Mouse (Mus musculus) heart, adult 9 months (tissue): ENCODE measurements around the gene Prrg1.
"Not testable (repeated sequence)": the region's sequence is repeated elsewhere in the genome, so short reads cannot be mapped to it uniquely, and the experiment has no call there.

Experiments
- DNase-seq, 2 experiments: peaks; one replicate each; pipeline ENCODE4 v3.0.0; 2022; ENCODE audit warnings: low spot score in 2 of 2

Prrg1 gene

GRCm38 (mm10) chrX:78583202-78584004 is at the start of gene Prrg1:
Gene Prrg1 (minus strand): TSS chrX:78583896.
- DNase-seq, result peak; percentile 75 to 78

- DNase-seq, result no peak
Measured at GRCm38 (mm10) chrX:78605814-78606213, 22.1 kb upstream of the Prrg1 start.

- no peak for DNase-seq
Measured at GRCm38 (mm10) chrX:78593138-78593537, 9.4 kb upstream of the Prrg1 start.

- DNase-seq, result peak; percentile 26 to 44
Measured at GRCm38 (mm10) chrX:78582854-78583201, 868 bp downstream of the Prrg1 start.

GRCm38 (mm10) chrX:78563451-78563850 is 20.2 kb downstream of the Prrg1 start:
- no peak for DNase-seq

GRCm38 (mm10) chrX:78553399-78553798 is 30.3 kb downstream of the Prrg1 start:
- no peak for DNase-seq

- no peak for DNase-seq
Measured at GRCm38 (mm10) chrX:78552704-78553103, 31.0 kb downstream of the Prrg1 start.

- DNase-seq, result peak; percentile 3 to 22
Measured at GRCm38 (mm10) chrX:78547696-78548095, 36.0 kb downstream of the Prrg1 start.

- no peak for DNase-seq
Measured at GRCm38 (mm10) chrX:78539734-78540133, 44.0 kb downstream of the Prrg1 start.

GRCm38 (mm10) chrX:78538632-78539316 is 44.9 kb downstream of the Prrg1 start:
- DNase-seq, result no peak

- no peak for DNase-seq
Measured at GRCm38 (mm10) chrX:78518301-78518700, 65.4 kb downstream of the Prrg1 start.

- DNase-seq, result no peak
Measured at GRCm38 (mm10) chrX:78482987-78483386, 100.7 kb downstream of the Prrg1 start.

GRCm38 (mm10) chrX:78479710-78480109 is 104.0 kb downstream of the Prrg1 start:
- DNase-seq, result no peak

- peak; percentile 2 to 6 for DNase-seq
Measured at GRCm38 (mm10) chrX:78434357-78434756, 149.3 kb downstream of the Prrg1 start.

- DNase-seq, result not testable (repeated sequence)
Measured at GRCm38 (mm10) chrX:78403346-78403745, 180.3 kb downstream of the Prrg1 start.
